Mouse (Mus musculus) heart, adult 2 months (tissue): ENCODE results near the gene Tmem143. TPM values are rescaled to one million over a fixed set of nuclear protein-coding genes. Genes with fewer than 3 reads are reported as not detected.

Experiments
- DNase-seq, 2 experiments: peaks; one replicate each; pipeline ENCODE4 v3.0.0; 2021
- H3K27ac ChIP-seq: fragments of 200-600 bp; 2 replicates; pipeline ENCODE4 v1.8.1; 2022
- H3K27me3 ChIP-seq: fragments of 200-500 bp; 2 replicates; pipeline ENCODE4 v1.6.1; 2012; ENCODE audit warnings: mild to moderate bottlenecking, low read length, inconsistent platforms, mixed read lengths; ENCODE audit not compliant: control insufficient read depth, insufficient read depth
- H3K36me3 ChIP-seq: fragments of 200-500 bp; 2 replicates; pipeline ENCODE4 v1.6.1; 2012; ENCODE audit warnings: low read length, inconsistent platforms; ENCODE audit not compliant: control insufficient read depth, insufficient read depth
- H3K4me1 ChIP-seq: fragments of 200-500 bp; 2 replicates; pipeline ENCODE4 v1.6.1; 2011; ENCODE audit warnings: low read length; ENCODE audit not compliant: control insufficient read depth, insufficient read depth
- H3K4me3 ChIP-seq: fragments of 200-600 bp; 2 replicates; pipeline ENCODE4 v1.8.1; 2022
- H3K79me2 ChIP-seq: fragments of 200-500 bp; replicated peaks from 2 replicates; pipeline ENCODE4 v1.6.1; 2012; ENCODE audit warnings: mild to moderate bottlenecking, inconsistent platforms, low read length, moderate library complexity, mixed read lengths; ENCODE audit not compliant: control insufficient read depth, insufficient read depth
- H3K9ac ChIP-seq: fragments of 200-500 bp; 2 replicates; pipeline ENCODE4 v1.6.1; 2012; ENCODE audit warnings: low read depth, mild to moderate bottlenecking, control low read depth, inconsistent platforms, low read length, mixed read lengths
- CTCF ChIP-seq: fragments of 200-600 bp; IDR thresholded peaks from 2 replicates; pipeline ENCODE4 v1.8.1; 2022; ENCODE audit warnings: antibody characterized with exemption, mild to moderate bottlenecking, moderate library complexity
- EP300 ChIP-seq: fragments of 200-500 bp; IDR thresholded peaks from 2 replicates; pipeline ENCODE4 v1.6.1; 2011; ENCODE audit warnings: low read depth, low read length, control low read depth; ENCODE audit not compliant: insufficient read depth
- POLR2A ChIP-seq: fragments of 200-500 bp; IDR thresholded peaks from 2 replicates; pipeline ENCODE4 v1.6.1; 2011; ENCODE audit warnings: mild to moderate bottlenecking, low read depth, low read length, control low read depth; ENCODE audit not compliant: insufficient read depth
- WGBS: fragments of 180-500 bp; shearing (Covaris S2); methylation state at CpG from one replicate; pipeline ENCODE4 v1.1.7; 2018; 5-methylcytosine and 5-hydroxymethylcytosine counted together
- intact Hi-C: fragments of 180-260 bp; cut with DNase I; formaldehyde crosslinking; loops from one replicate; pipeline ENCODE4 v1.15.1; 2025
- polyA plus RNA-seq: library from polyadenylated mRNA; depleted of rRNA; stranded (reverse); fragments of >200 nt; gene quantifications from 2 replicates; pipeline ENCODE4 v1.2.3, GENCODE M21; 2012; rRNA removed
- total RNA-seq, 2 experiments: library from RNA; stranded (reverse); gene quantifications; 2 replicates each; pipeline ENCODE4 v1.2.3; 2021

Tmem143 gene
- total and polyA plus RNA-seq, 3 experiments = 113 to 206 (median 132) TPM

DNA sequence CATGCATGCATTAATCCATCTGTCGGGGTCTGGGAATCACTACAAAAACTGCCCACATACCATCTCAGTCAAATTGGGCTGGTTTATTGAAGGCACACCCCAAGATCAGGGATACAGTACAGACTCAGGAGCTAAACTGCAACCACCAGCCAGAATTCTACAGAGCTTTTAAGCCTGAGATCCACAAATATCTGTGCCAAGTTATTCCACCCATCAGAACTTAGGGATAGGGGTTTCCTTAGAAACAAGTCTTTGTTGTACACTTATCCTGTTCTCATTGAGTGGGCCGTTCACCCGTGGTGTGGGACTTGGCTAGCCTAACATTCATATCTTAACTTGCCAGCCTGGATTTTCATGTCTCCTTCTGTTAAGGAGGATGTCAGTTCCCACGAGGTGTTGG lies 52.3 kb downstream of the Tmem143 start:
- 57% methylated on average over 4 of the region's 4 CpGs for WGBS
- Histone ChIP-seq H3K4me3 (no peak overlapping the region), H3K27me3 (no peaks in the 10 kb centered on the region), H3K4me1 (no peaks in the 10 kb centered on the region), H3K36me3 (no peaks in the 10 kb centered on the region), H3K27ac (no peak overlapping the region), H3K9ac (no peak overlapping the region), H3K79me2 (no peaks in the 10 kb centered on the region)
- TF ChIP-seq EP300 (no peak), CTCF (no peak), POLR2A (no peak)
- DNase-seq = no peak
- intact Hi-C loops = no loop called here

DNA sequence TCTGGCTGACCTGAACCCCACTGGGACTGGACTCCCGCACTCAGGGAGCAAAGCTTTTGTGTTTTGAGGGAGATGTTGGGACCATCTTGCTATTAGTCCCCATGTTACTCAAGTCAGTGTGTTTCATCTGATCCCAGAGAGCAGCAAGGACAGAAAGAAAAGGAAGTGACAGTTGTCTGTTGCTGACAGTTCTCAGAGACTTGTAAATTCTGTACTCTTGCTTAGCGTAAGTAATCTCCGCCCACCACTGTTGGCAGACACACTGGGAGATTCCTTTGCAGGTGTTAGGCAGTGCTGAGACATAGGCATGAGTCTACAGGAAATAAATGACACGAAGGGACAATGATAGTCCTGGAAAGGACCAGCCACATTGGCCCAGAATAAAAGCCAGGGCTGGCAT lies 59.9 kb downstream of the Tmem143 start:
- Histone ChIP-seq H3K36me3 (no peaks in the 10 kb centered on the region), H3K9ac (no peak overlapping the region), H3K4me3 (no peak overlapping the region), H3K79me2 (no peaks in the 10 kb centered on the region), H3K27me3 (no peaks in the 10 kb centered on the region), H3K4me1 (no peaks in the 10 kb centered on the region), H3K27ac (no peak overlapping the region)
- intact Hi-C loops = no loop called here
- DNase-seq = no peak
- WGBS = 39% methylated on average over 4 of the region's 4 CpGs
- TF ChIP-seq CTCF (no peak), EP300 (no peak), POLR2A (no peak)

Other genes starting within 250 kb of the Tmem143 start
- gene Fut2, start 230.5 kb upstream of the Tmem143 start, total RNA-seq = under 1 TPM; 0.50 to 0.60 TPM
- 1.1 and 1.9 TPM in 2 replicates for gene Fut2, start 230.5 kb upstream of the Tmem143 start, polyA plus RNA-seq
- gene Ntn5, start 212.9 kb upstream of the Tmem143 start, total RNA-seq = under 1 TPM; 0.18 to 0.26 TPM
- 0.47 TPM in 1 of 2 replicates, not detected in the other for gene Ntn5, start 212.9 kb upstream of the Tmem143 start, polyA plus RNA-seq
- gene Sec1, start 202.5 kb upstream of the Tmem143 start, total RNA-seq = under 1 TPM; 0.16 to 0.25 TPM
- gene Sec1, start 202.5 kb upstream of the Tmem143 start, polyA plus RNA-seq = 0.16 and 0.41 TPM in 2 replicates
- 1 to 10 TPM; 5.2 to 6.8 TPM for gene Car11, start 197.1 kb upstream of the Tmem143 start, total RNA-seq
- 10.6 and 14.4 TPM in 2 replicates for gene Car11, start 197.1 kb upstream of the Tmem143 start, polyA plus RNA-seq
- 100 to 1,000 TPM in 1 of 2 experiments, 1 to 10 TPM in 1; 6.4 to 134 TPM for gene Dbp, start 191.9 kb upstream of the Tmem143 start, total RNA-seq
- 49.3 and 93.6 TPM in 2 replicates for gene Dbp, start 191.9 kb upstream of the Tmem143 start, polyA plus RNA-seq
- 100 to 1,000 TPM; 496 to 617 TPM for gene Rpl18, start 181.5 kb upstream of the Tmem143 start, total RNA-seq
- gene Rpl18, start 181.5 kb upstream of the Tmem143 start, polyA plus RNA-seq = 580 and 697 TPM in 2 replicates
- 10 to 100 TPM; 15.9 to 18.2 TPM for gene Sphk2, start 178.9 kb upstream of the Tmem143 start, total RNA-seq
- gene Sphk2, start 178.9 kb upstream of the Tmem143 start, polyA plus RNA-seq = 24.1 and 24.9 TPM in 2 replicates
- gene Fam83e, start 175.7 kb upstream of the Tmem143 start, total RNA-seq = under 1 TPM; 0.13 to 0.34 TPM
- 0.64 and 1.1 TPM in 2 replicates for gene Fam83e, start 175.7 kb upstream of the Tmem143 start, polyA plus RNA-seq
- gene Spaca4, start 171.1 kb upstream of the Tmem143 start, total RNA-seq = not detected
- not detected in 2 replicates for gene Spaca4, start 171.1 kb upstream of the Tmem143 start, polyA plus RNA-seq
- gene Lmtk3, start 113.2 kb upstream of the Tmem143 start, total RNA-seq = under 1 TPM in 1 of 2 experiments, not detected in 1; 0.14 TPM
- gene Lmtk3, start 113.2 kb upstream of the Tmem143 start, polyA plus RNA-seq = 0.18 and 0.67 TPM in 2 replicates
- not detected for gene Sult2b1, start 112.3 kb upstream of the Tmem143 start, total RNA-seq
- gene Sult2b1, start 112.3 kb upstream of the Tmem143 start, polyA plus RNA-seq = 0.08 TPM in 1 of 2 replicates, not detected in the other
- gene Cyth2, start 82.4 kb upstream of the Tmem143 start, total RNA-seq = 10 to 100 TPM; 59.1 to 61.9 TPM
- gene Cyth2, start 82.4 kb upstream of the Tmem143 start, polyA plus RNA-seq = 27.3 and 33.0 TPM in 2 replicates
- gene Kcnj14, start 72.2 kb upstream of the Tmem143 start, total RNA-seq = under 1 TPM; 0.66 to 0.89 TPM
- gene Kcnj14, start 72.2 kb upstream of the Tmem143 start, polyA plus RNA-seq = 0.78 and 35.7 TPM in 2 replicates
- gene Grwd1, start 66.0 kb upstream of the Tmem143 start, total RNA-seq = 10 to 100 TPM; 11.8 to 13.1 TPM
- 9.1 and 9.4 TPM in 2 replicates for gene Grwd1, start 66.0 kb upstream of the Tmem143 start, polyA plus RNA-seq
- gene Kdelr1, start 24.2 kb upstream of the Tmem143 start, total RNA-seq = 100 to 1,000 TPM; 107 to 126 TPM
- gene Kdelr1, start 24.2 kb upstream of the Tmem143 start, polyA plus RNA-seq = 254 and 344 TPM in 2 replicates
- gene Grin2d, start 18.6 kb upstream of the Tmem143 start, total RNA-seq = under 1 TPM; 0.31 to 0.43 TPM
- gene Grin2d, start 18.6 kb upstream of the Tmem143 start, polyA plus RNA-seq = 0.56 and 0.92 TPM in 2 replicates
- not detected for gene Syngr4, start 227 bp upstream of the Tmem143 start, total RNA-seq
- gene Syngr4, start 227 bp upstream of the Tmem143 start, polyA plus RNA-seq = 0.38 and 0.53 TPM in 2 replicates
- gene Emp3, start 24.5 kb downstream of the Tmem143 start, total RNA-seq = 10 to 100 TPM; 24.2 to 29.2 TPM
- gene Emp3, start 24.5 kb downstream of the Tmem143 start, polyA plus RNA-seq = 59.7 and 77.7 TPM in 2 replicates
- gene Ccdc114, start 27.1 kb downstream of the Tmem143 start, total RNA-seq = 1 to 10 TPM in 1 of 2 experiments, under 1 TPM in 1; 0.94 to 1.0 TPM
- 1.7 and 2.1 TPM in 2 replicates for gene Ccdc114, start 27.1 kb downstream of the Tmem143 start, polyA plus RNA-seq
- gene Abcc6, start 133.4 kb downstream of the Tmem143 start, total RNA-seq = not detected
- 0.14 TPM in 1 of 2 replicates, not detected in the other for gene Abcc6, start 133.4 kb downstream of the Tmem143 start, polyA plus RNA-seq
- 10 to 100 TPM; 88.1 to 91.7 TPM for gene Nomo1, start 136.8 kb downstream of the Tmem143 start, total RNA-seq
- 49.1 and 65.2 TPM in 2 replicates for gene Nomo1, start 136.8 kb downstream of the Tmem143 start, polyA plus RNA-seq
- gene Kcnj11, start 203.8 kb downstream of the Tmem143 start, total RNA-seq = 100 to 1,000 TPM; 111 to 123 TPM
- gene Kcnj11, start 203.8 kb downstream of the Tmem143 start, polyA plus RNA-seq = 110 and 182 TPM in 2 replicates